Mouse (Mus musculus): ENCODE measurements at regions not wholly inside any gene's neighbourhood (a gene's known extent, or its start where the extent isn't known, plus 50 kb on each side); places are given as distances from the start of the nearest gene placed in this dataset.
A peak's percentile ranks its signal among the peaks of the same experiment; 100 is the strongest.

- no peak for DNase-seq
Observed at GRCm38 (mm10) chr2:147791434-147791833, 255.3 kb downstream of the Foxa2 start.

- DNase-seq, result no peak
Observed at GRCm38 (mm10) chr2:147789877-147790276, 256.9 kb downstream of the Foxa2 start.

DNA sequence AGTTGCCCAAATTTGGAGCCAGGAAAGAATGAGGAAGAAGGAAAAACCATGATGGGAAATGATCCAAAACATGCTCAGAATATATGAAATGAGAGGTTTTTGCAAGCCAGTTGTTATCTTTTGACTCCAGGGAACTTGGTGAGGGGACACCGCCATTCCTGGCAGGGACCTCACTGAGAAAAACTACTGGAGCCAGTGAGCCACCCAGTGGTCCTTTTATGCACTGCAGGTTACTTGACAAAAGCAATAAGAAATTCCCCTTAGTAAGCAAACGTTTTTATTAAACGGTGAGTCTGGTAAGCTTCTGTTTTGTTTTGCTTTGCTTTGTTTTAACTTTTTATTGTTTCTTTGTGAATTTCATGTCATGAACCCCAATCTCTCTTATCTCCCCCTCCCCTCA, 257.5 kb downstream of the Foxa2 start:
- peak; percentile 5 for DNase-seq

DNA sequence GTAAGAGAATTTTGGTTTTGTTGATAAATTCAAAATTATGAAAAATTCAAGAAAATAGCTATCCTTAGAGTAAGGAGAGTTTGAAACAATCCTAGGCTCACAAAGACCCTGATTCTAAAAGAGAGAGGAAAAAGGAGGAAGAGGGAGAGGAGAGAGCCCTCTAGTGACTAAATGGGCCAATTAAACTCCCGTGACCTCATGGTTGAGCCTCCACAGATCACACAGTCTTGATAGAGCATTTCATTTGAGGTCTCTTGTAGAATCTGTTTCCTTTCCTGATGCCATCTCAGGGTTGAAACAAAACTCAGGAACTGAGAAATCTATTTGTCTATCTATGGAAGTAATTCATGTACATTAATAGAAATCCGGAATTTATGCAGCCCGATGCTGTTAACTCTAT, 258.8 kb downstream of the Foxa2 start:
- no peak for DNase-seq

GRCm38 (mm10) chr2:147782496-147782895, 264.3 kb downstream of the Foxa2 start:
- DNase-seq, result no peak

DNA sequence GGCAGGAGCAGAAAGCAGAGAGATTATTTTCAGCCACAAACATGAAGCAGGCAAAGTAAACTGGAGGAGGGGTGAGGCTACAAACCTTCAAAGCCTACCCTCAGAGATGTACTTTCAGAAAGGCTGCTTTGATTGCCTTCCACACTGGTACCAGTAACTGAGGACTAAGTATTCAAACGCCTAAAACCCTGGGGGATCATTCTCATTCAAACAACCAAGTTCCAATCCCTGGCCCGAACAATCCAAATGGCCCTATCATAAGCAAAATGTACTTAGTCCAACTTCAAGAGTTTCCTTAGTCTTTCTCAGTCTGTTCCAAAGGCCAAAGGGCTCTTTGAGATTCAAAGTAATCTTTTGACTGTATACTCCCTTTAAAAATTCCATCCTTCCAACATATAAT, 270.5 kb downstream of the Foxa2 start:
- no peak for DNase-seq

DNA sequence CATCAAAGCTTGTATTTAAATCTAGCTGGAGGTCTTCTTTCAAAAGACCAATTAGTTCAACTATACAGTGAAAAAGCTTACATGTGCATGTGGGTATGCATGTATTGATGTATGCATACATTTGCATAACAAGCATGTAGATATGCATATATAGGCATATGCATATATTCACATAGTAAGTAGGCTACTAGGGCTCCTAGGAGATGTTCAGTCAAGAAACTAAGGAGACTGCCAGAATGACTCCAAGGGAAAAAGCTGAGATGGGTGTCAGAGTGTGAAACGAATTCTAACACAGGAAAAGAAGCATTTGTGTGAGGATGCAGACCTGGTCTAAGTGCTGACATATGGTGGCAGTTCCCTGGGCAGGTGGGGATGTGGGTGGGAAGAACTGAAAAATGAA, 274.2 kb downstream of the Foxa2 start:
- no peak for DNase-seq

GRCm38 (mm10) chr2:147753089-147753488, 293.7 kb downstream of the Foxa2 start:
- DNase-seq, result no peak

DNA sequence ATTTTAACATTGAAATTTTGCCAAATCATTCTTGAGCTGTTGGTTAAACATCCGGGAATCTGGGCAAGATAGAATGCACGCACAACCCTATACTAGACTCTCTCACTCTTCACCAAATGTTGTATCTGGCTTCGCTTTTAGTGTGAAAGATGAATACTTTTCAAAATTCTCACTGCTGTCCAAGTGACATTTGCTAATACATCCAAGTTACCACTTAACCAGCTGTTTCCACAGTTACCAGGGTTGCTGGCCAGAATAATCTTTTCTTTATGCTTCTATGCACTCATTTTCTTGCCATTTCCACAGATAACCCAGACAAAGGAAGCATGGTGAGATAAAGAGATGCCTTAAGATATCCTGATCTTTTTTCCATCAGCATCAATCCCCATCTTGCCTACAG, 294.9 kb downstream of the Foxa2 start:
- DNase-seq, result no peak

DNA sequence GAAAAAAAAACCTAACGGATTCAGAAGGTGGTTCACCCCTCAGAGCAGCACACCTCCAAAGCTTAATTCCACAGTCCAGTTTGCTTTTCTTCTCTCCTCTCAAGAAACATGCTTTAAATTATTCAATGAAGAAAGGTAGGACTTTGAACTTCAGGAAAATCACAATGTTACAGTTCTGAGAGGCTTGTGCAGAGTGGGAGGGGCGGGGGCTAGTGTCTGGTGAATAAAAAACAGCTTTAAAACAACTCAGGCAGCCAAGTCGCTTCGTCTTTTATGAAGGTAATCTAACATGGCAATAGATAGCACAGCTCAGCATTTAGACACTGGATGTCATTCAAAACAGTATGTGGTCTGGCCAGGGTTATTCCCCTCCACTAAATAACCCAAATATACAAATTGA, 298.8 kb downstream of the Foxa2 start:
- no peak for DNase-seq

DNA sequence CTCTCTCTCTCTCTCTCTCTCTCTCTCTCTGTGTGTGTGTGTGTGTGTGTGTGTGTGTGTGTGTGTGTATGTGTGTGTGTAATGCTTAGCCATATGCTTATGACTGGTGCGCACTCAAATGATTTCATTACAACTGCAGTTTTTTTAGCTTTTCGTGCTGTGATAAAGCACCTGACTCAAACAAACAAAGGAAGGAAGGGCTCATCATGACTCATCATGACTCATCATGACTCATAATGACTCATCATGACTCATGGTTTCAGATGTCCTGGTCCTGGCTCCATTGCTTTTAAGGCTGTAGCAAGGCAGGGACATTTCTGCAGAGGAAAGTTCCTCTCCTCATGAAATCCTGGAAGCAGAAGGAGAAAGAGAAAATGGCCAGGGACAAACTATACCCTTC, 302.9 kb downstream of the Foxa2 start:
- no peak for DNase-seq

GRCm38 (mm10) chr2:147738307-147738872, 308.4 kb downstream of the Foxa2 start:
- DNase-seq, result peak; percentile 3

DNA sequence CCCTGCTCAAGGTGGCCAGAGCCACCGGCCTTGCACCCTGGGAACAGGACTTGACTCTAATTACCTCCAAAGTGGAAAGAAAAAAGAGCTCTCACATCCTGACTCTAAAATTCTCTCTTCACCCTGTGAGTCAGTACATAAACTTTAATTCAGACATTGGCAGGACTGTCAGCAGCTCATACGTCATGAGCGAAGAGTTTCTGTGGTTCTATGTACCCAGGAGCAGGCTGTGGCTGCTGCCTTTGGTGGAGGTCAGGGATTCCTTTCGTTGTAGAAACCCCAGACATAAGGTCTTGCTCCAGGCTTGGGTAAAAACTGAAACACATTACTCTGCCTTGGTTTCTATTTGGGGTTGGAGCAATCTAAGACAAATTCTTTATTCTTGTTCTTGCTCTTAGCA, 319.4 kb downstream of the Foxa2 start:
- DNase-seq, result no peak

DNA sequence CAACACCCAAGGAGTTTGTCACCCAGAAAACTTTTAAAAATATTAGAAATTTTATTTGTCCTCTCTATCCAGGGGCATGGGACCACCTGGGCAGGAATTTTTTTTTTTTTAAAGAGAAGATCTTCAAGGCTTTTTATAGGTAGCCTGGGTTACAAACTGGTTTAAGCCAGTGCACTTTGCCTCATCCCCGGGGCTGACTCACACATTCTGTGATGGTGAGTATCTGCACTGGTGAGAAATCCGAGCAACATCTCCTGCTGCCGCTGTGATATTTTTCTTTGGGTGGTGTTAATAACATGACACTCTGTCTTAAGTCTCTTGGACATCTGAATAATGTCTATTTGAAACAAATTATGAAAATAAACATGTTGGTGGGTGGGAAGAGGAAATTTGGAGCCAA, 327.8 kb downstream of the Foxa2 start:
- DNase-seq, result no peak

DNA sequence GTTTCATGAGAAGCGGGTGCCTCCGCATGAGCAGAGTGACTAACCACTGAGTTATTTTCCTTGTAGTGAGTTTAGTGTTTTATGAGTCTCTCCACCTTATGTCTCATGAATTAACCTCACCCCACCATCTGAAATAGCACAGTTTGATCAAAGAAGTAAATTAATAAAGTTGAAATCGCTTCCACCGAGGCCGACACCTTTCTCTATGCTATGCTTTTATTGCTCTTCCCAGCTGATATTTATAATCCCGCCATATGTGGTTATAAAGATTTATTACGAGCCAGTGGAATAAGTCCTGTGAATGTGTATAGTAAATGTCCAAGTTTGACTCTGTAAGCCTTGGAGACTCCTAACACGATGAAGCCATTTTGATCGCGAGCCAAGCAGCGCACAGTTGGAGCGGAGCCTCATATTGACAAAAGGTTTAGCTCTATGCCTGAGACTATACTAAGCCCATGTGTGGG, 329.3 kb downstream of the Foxa2 start:
- DNase-seq, result no peak

GRCm38 (mm10) chr2:147715791-147716190, 331.0 kb downstream of the Foxa2 start:
- no peak for DNase-seq

- DNase-seq, result no peak
Observed at GRCm38 (mm10) chr2:147710593-147711265, 336.0 kb downstream of the Foxa2 start.

GRCm38 (mm10) chr2:147709799-147710198, 337.0 kb downstream of the Foxa2 start:
- no peak for DNase-seq

- no peak for DNase-seq
Observed at GRCm38 (mm10) chr2:147707156-147707555, 339.6 kb downstream of the Foxa2 start.

DNA sequence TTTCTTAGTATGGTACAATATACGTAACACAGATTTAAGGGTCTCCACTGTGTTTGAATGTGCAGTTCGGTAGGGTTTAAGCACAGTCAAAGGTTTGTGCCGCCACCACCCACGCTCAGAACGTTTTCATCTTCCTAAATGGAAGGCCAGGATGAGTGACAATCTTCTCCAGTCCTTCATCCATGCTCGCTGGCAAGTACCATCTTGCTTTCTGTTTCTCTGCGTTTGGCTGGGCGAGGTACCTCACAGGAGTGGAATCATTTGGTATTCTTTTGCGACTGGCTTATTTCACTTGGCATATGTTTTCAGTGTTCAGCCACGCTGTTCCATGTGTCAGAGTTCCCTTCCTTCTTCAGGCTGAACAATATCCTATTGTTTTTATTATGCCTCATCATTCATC, 342.3 kb downstream of the Pax1 start:
- no peak for DNase-seq

- DNase-seq, result no peak
Observed at GRCm38 (mm10) chr2:147702330-147703063, 340.8 kb downstream of the Pax1 start.

DNA sequence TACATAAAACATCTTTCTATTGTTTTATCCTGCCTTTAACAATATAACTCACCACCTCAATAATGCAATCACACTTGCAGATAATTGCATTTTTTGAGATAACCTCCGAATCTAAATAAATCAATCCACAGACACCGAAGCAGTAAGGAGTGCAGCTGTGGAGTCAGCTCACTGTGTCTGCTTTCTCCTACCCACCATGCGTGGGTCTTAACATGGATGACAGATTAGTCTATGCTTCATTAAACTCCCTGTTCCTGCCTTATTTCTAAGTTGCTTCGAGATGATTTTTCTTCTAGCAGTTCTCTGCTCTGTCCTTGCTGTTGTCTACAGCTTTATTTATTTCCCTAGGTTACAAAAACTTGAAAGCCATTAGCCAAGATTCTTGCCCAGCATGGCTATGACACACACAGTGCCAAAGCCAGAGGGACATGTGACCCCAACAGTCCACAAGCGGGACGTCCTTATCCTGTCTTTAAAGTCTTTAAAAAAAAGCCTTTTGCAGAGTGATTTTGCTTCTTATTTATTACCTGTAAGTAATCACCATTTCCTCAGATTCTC, 337.9 kb downstream of the Pax1 start:
- no peak for DNase-seq

- DNase-seq, result no peak
Observed at GRCm38 (mm10) chr2:147691896-147692295, 330.2 kb downstream of the Pax1 start.

Measured in thymus, postnatal 25 days (tissue).